Mouse (Mus musculus): Measurements from ENCODE around the gene Fam189a2. TPM values are rescaled to one million over a fixed set of nuclear protein-coding genes. Genes with fewer than 3 reads are reported as not detected.
A peak's percentile ranks its signal among the peaks of the same experiment; 100 is the strongest.

Fam189a2 gene
- polyA plus RNA-seq, 1 experiment from 2014 or later: 0.95 TPM

DNA sequence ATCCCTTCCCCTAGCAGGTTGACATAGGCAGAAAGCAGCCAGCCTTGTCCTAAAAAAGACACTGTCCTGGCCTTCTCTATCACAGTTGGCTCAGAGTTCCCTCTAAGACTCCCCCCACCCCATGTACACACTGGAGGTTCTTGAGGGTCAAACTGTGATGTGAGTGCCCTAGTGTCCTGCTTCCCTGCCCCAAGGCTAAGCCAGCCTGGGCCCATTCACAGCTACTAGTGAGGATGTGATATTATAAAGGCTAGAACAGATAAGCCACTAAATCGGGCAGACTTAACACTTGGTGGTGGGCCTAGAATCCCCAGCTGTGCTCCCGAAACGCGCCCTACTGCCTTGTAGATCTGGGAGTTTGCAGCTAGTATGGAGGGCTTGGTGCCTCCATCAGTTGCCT lies 84.1 kb downstream of the Fam189a2 start:
- DNase-seq (ENCODE audit: low spot score): no peak
- H3K9me3 ChIP-seq (replicated peaks): no peaks in the 10 kb centered on the region
- WGBS: 75% methylated on average over 4 of the region's 4 CpGs

DNA sequence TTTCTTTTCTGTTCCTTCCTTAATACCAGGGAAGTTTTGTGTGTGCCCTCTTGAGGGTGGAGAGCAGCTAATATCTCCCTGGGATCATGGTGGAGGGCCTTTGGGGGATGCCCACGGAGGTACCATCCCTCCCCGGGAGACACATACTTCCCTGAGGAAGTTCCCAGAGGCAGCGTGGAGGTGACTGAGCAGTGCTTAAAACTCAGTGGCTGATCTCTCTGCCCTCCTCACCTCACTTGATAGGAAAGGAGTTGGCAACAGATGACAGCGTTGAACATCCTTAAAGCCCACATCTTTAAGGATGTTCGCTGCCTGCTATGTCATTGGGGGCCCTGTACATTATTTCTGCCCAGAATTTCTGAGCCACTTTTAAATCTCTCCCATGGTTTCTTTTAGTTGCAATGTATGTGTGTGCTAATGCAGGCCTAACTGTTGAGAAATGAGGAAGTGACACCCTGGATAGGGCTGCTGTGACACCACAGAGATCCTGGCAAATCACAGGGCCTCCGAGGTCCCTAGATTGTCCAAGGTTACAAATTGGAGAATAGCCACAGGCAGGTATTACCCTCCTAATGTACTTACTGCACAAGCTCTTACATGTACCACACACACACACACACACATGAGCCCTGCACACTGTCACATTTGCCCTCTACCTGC lies 84.7 kb downstream of the Fam189a2 start:
- no peaks in the 10 kb centered on the region for H3K9me3 ChIP-seq (replicated peaks)
- H3K4me3 ChIP-seq: no peak overlapping the region
- 88% methylated on average over 6 of the region's 6 CpGs for WGBS
- no peak for DNase-seq (ENCODE audit: low spot score)
- H3K27ac ChIP-seq (replicated peaks): no peak overlapping the region; the same call in 1 of the 2 replicates
- peaks cover 24% of the 10 kb centered on the region for H3K4me1 ChIP-seq
- H3K27me3 ChIP-seq (ENCODE audit: low read depth, poor library complexity, severe bottlenecking): peaks cover 29% of the 10 kb centered on the region
- no peaks in the 10 kb centered on the region for H3K36me3 ChIP-seq

More for the DNA sequence above, 84.1 kb downstream of the Fam189a2 start:
- Histone ChIP-seq H3K4me1 (peaks cover 18% of the 10 kb centered on the region), H3K36me3 (no peaks in the 10 kb centered on the region), H3K27ac (replicated peaks) (peak overlapping the region; percentile 28; the same call in 1 of the 2 replicates), H3K4me3 (no peak overlapping the region), H3K27me3 (ENCODE audit: low read depth, poor library complexity, severe bottlenecking) (peaks cover 29% of the 10 kb centered on the region)

DNA sequence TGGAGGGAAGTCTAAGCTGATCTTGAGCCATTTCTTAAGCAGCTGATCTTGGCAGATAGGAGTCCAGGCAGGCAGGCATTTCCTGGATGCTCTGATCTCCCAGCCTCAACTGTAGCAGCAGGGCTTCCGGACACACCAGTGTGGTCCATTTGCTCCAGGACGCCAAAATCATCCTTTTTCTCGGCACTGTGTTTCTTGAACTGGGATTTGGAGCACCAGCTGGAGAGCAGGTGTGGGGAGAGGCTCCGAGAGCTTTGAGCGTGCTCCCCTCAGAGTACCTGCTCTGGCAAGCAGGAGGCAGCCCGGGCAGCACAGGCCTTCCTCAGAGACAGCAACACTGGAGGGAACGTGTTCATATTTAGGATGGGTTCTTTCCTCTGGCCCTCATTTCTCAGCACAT lies 87.9 kb downstream of the Fam189a2 start:
- DNase-seq (ENCODE audit: low spot score): no peak
- H3K27me3 ChIP-seq (ENCODE audit: low read depth, poor library complexity, severe bottlenecking): peaks cover 24% of the 10 kb centered on the region
- no peak overlapping the region for H3K4me3 ChIP-seq
- 90% methylated on average over 7 of the region's 7 CpGs for WGBS
- no peaks in the 10 kb centered on the region for H3K36me3 ChIP-seq
- peaks cover 24% of the 10 kb centered on the region for H3K4me1 ChIP-seq
- H3K9me3 ChIP-seq (replicated peaks): no peaks in the 10 kb centered on the region
- no peak overlapping the region for H3K27ac ChIP-seq (replicated peaks)

DNA sequence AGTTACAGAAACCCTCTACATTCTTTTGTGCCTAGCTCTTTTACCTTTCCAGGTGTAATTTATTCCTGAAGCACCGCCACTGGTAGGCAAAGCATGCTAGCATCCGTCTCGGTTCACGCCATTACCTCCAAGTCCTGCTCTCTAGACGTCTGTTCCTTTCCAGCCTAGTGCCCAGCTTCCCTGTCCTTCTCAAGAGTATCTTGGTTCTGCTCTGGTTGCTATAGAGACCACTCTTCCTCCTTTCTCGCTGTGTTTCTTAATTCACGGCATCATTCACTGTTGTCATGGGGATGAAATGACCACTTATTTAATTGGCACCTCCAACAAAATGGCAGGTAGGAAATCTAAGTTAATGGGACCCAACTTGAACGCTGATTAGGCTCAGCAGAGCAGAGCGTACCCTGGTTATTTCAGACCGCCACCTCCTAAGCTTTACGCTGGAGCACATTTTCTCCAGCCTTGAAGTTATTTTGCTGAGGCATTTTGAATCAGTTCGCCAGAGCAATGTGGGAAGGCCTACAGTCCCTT lies 89.3 kb downstream of the Fam189a2 start:
- no peak overlapping the region for H3K27ac ChIP-seq (replicated peaks)
- DNase-seq (ENCODE audit: low spot score): no peak
- H3K27me3 ChIP-seq (ENCODE audit: low read depth, poor library complexity, severe bottlenecking): peaks cover 19% of the 10 kb centered on the region
- peaks cover 18% of the 10 kb centered on the region for H3K4me1 ChIP-seq
- no peaks in the 10 kb centered on the region for H3K36me3 ChIP-seq
- H3K9me3 ChIP-seq (replicated peaks): no peaks in the 10 kb centered on the region
- no peak overlapping the region for H3K4me3 ChIP-seq
- WGBS: 76% methylated on average over 12 of the region's 12 CpGs

DNA sequence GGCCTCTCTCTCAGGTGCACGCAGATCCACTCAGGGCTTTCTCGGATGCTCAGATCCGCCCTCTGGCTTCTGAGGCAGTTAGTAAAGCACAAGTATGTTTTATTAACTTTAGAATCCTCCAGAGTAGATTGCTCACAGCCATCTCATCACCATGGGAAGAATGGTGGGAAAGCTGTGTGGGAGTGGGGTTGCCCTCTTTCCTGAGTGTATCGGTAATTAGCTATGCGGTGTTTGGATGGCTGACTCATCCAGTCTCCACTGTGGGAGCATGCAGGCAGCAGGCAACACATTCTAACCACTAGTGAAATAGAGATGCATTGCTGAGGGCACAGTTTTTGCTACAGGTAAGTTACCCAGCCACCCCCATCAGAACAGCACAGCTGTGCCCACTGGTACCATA lies 100.0 kb downstream of the Fam189a2 start:
- 0 out of 2 replicates have a peak, but pooled peaks cover 6% of the 10 kb centered on the region for H3K36me3 ChIP-seq
- 96% methylated on average over 5 of the region's 5 CpGs for WGBS
- no peaks in the 10 kb centered on the region for H3K27me3 ChIP-seq (ENCODE audit: low read depth, poor library complexity, severe bottlenecking)
- no peaks in the 10 kb centered on the region for H3K4me1 ChIP-seq
- H3K9me3 ChIP-seq (replicated peaks): peaks cover 10% of the 10 kb centered on the region
- H3K27ac ChIP-seq (replicated peaks): no peak overlapping the region
- no peak for DNase-seq (ENCODE audit: low spot score)
- H3K4me3 ChIP-seq: no peak overlapping the region

DNA sequence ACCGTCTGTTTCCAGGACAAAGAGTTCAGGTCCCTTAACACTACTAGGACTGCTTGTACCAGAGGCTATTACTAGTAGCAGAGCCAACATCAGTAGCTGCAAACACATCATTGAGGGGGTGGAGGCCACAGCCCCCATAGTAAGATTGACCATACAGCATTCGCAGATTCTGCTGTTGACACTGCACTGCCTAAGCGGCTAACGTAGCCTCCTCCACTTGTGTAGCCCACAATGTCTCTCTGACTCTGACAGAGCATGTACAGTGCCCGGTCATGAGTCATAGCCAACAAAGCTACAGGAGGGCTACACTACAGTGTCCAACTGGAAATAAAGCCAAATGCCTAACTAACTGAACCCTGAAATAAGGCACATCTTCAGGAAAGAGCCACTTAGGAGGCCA lies 105.3 kb downstream of the Fam189a2 start:
- WGBS: 91% methylated on average over 5 of the region's 5 CpGs
- H3K9me3 ChIP-seq (replicated peaks): no peaks in the 10 kb centered on the region

DNA sequence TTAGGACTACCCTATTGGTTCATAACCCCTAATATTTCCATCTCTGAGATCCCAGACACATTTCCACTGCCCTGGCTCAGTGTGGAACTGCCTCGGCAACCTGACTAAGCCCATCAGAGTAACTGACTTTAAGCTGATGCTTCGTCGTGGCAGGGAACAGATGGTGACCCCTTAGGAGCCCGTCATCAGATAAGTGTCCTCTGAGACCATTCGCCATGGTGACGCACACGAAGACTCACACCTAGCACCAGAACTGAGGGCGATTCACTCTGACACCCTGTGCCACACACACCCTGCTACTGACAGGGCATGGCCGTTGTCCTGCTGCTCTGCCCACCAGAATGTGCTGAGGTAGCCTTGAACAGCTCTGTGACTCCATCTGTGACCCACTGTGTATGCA lies 106.0 kb downstream of the Fam189a2 start:
- Histone ChIP-seq H3K27me3 (ENCODE audit: low read depth, poor library complexity, severe bottlenecking) (no peaks in the 10 kb centered on the region), H3K9me3 (replicated peaks) (no peaks in the 10 kb centered on the region), H3K27ac (replicated peaks) (no peak overlapping the region), H3K36me3 (no peaks in the 10 kb centered on the region), H3K4me3 (no peak overlapping the region), H3K4me1 (peaks cover 14% of the 10 kb centered on the region)
- DNase-seq (ENCODE audit: low spot score): no peak
- WGBS: 88% methylated on average over 9 of the region's 9 CpGs

More for the DNA sequence above, 105.3 kb downstream of the Fam189a2 start:
- Histone ChIP-seq H3K4me1 (peaks cover 6% of the 10 kb centered on the region), H3K27me3 (ENCODE audit: low read depth, poor library complexity, severe bottlenecking) (no peaks in the 10 kb centered on the region), H3K36me3 (no peaks in the 10 kb centered on the region), H3K27ac (replicated peaks) (no peak overlapping the region), H3K4me3 (no peak overlapping the region)
- DNase-seq (ENCODE audit: low spot score): no peak

DNA sequence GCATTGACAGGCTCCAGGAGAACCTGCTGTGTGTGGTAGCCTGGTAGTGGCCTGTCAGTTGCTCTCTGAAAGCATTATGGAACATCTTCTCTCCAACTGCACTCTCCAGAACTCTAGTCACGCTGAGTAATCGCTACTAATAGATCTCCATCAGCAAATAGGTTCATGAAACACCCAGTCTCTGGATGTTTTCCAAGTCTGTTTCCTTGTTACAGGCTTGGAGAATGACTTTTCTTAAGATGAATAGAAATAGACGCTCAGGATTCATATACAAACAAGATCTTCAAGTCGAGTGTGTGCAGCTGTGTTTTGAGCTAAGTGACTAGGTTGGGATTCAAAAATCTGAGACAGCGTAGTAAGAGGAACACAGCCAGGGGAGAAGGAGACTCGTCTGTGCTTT lies 106.8 kb downstream of the Fam189a2 start:
- DNase-seq (ENCODE audit: low spot score): no peak
- Histone ChIP-seq H3K9me3 (replicated peaks) (no peaks in the 10 kb centered on the region), H3K4me3 (no peak overlapping the region), H3K4me1 (peaks cover 21% of the 10 kb centered on the region), H3K27ac (replicated peaks) (no peak overlapping the region), H3K36me3 (no peaks in the 10 kb centered on the region), H3K27me3 (ENCODE audit: low read depth, poor library complexity, severe bottlenecking) (no peaks in the 10 kb centered on the region)
- 88% methylated on average over 6 of the region's 6 CpGs for WGBS

Other genes with a start within 250 kb of the Fam189a2 start
- gene Tjp2, start 194.0 kb upstream of the Fam189a2 start, polyA plus RNA-seq (2016; fragmentation: Nextera tagmentation; extraction: Ambion mirVana): 27.2 and 30.8 TPM in 2 replicates
- gene Fxn, start 249.6 kb upstream of the Fam189a2 start, polyA plus RNA-seq (2016; fragmentation: Nextera tagmentation; extraction: Ambion mirVana): 54.3 and 55.9 TPM in 2 replicates